Mouse (Mus musculus) CD4-positive, CD25-positive, alpha-beta regulatory T cell, adult 4 months (primary cell): ENCODE data around the gene Saa2. TPM values are rescaled to one million over a fixed set of nuclear protein-coding genes. Genes with fewer than 3 reads are reported as not detected.

Experiments used
- ATAC-seq: one replicate; pipeline ENCODE4 v1.8.0; 2017
- polyA plus RNA-seq, 2 experiments: library from polyadenylated mRNA; unstranded; fragments of 100-300 nt; shearing (Covaris generic); gene quantifications; one replicate each; pipeline ENCODE4 v1.2.1; 2017

The Saa2 gene
- polyA plus RNA-seq, 2 experiments from 2014 or later: not detected

GRCm38 (mm10) chr7:46764672-46765071, 13.1 kb downstream of the Saa2 start:
- no peak for ATAC-seq

GRCm38 (mm10) chr7:46767371-46767770, 15.8 kb downstream of the Saa2 start:
- ATAC-seq: no peak

- ATAC-seq: no peak
These were observed 16.9 kb downstream of the Saa2 start for GRCm38 (mm10) chr7:46768451-46768850.

GRCm38 (mm10) chr7:46770706-46771105, 19.1 kb downstream of the Saa2 start:
- peak; percentile 54 for ATAC-seq

GRCm38 (mm10) chr7:46789177-46789849, 37.7 kb downstream of the Saa2 start:
- no peak for ATAC-seq

- ATAC-seq: no peak
These were observed 42.3 kb downstream of the Saa2 start for GRCm38 (mm10) chr7:46793871-46794270.

- ATAC-seq: peak; percentile 92
These were observed 44.0 kb downstream of the Saa2 start, which contains the start of the genes Hps5 and Gtf2h1 for GRCm38 (mm10) chr7:46795287-46796205. Gene Hps5 (minus strand): TSS chr7:46796064. Gene Gtf2h1 (plus strand): TSS chr7:46796103.

- peak; percentile 1 for ATAC-seq
These were observed 44.7 kb downstream of the Saa2 start for GRCm38 (mm10) chr7:46796206-46796679.

- no peak for ATAC-seq
These were observed 45.2 kb downstream of the Saa2 start for GRCm38 (mm10) chr7:46796779-46797178.

Other genes starting within 250 kb of the Saa2 start
- gene Sergef, start 112.0 kb upstream of the Saa2 start, polyA plus RNA-seq: 10 to 100 TPM; 20.2 to 25.5 TPM
- under 1 TPM in 1 of 2 experiments, not detected in 1; 0.48 TPM for gene Tph1, start 79.3 kb upstream of the Saa2 start, polyA plus RNA-seq
- 10 to 100 TPM; 16.0 to 20.2 TPM for gene Saal1, start 41.1 kb upstream of the Saa2 start, polyA plus RNA-seq
- not detected for gene Saa3, start 36.1 kb upstream of the Saa2 start, polyA plus RNA-seq
- not detected for gene Saa4, start 19.2 kb upstream of the Saa2 start, polyA plus RNA-seq
- not detected for gene Saa1, start 8.8 kb upstream of the Saa2 start, polyA plus RNA-seq
- 10 to 100 TPM; 14.2 to 26.1 TPM for gene Hps5, start 44.3 kb downstream of the Saa2 start, polyA plus RNA-seq
- gene Gtf2h1, start 44.3 kb downstream of the Saa2 start, polyA plus RNA-seq: 10 to 100 TPM; 20.7 to 28.1 TPM
- gene Ldha, start 89.7 kb downstream of the Saa2 start, polyA plus RNA-seq: 100 to 1,000 TPM; 817 to 958 TPM
- gene Ldhc, start 109.4 kb downstream of the Saa2 start, polyA plus RNA-seq: not detected
- gene Tsg101, start 168.2 kb downstream of the Saa2 start, polyA plus RNA-seq: 100 to 1,000 TPM in 1 of 2 experiments, 10 to 100 TPM in 1; 78.3 to 102 TPM
- 1 to 10 TPM; 7.5 to 9.0 TPM for gene Uevld, start 206.7 kb downstream of the Saa2 start, polyA plus RNA-seq
- not detected for gene Gm9999, start 231.8 kb downstream of the Saa2 start, polyA plus RNA-seq